Mouse (Mus musculus) colon, adult 2 months (tissue): ENCODE measurements around the gene Csf2ra. TPM values are rescaled to one million over a fixed set of nuclear protein-coding genes. Genes with fewer than 3 reads are reported as not detected.

Experiments used
- polyA plus RNA-seq: library from polyadenylated mRNA; depleted of rRNA; stranded (reverse); fragments of >200 nt; gene quantifications from 2 replicates; pipeline ENCODE4 v1.2.3, GENCODE M21; 2012; rRNA removed

Gene Csf2ra
- polyA plus RNA-seq = 178 and 197 TPM in 2 replicates

GRCm38 (mm10) chr19:61227941-61228701 is at the start of gene Csf2ra:
Csf2ra (minus strand) TSS chr19:61228429.

GRCm38 (mm10) chr19:61183590-61183989 is 44.6 kb downstream of the Csf2ra start, which contains the start of gene Gm6020:
Gm6020 (plus strand) TSS chr19:61183890.

GRCm38 (mm10) chr19:61175756-61176324 is 52.4 kb downstream of the Csf2ra start, which contains the start of gene Gm7102:
Gm7102 (minus strand) TSS chr19:61176309.

Other genes starting within 250 kb of the Csf2ra start
- 3.0 and 3.1 TPM in 2 replicates for gene Zfp950, start 87.6 kb downstream of the Csf2ra start, polyA plus RNA-seq
- gene Gm7102, start 52.1 kb downstream of the Csf2ra start, polyA plus RNA-seq = not detected in 2 replicates
- gene Gm6020, start 44.5 kb downstream of the Csf2ra start, polyA plus RNA-seq = not detected in 2 replicates
- gene Gm21060, start 68.6 kb upstream of the Csf2ra start, polyA plus RNA-seq = not detected in 2 replicates